Mouse (Mus musculus): ENCODE measurements at regions not wholly inside any gene's neighbourhood (a gene's known extent, or its start where the extent isn't known, plus 50 kb on each side); places are given as distances from the start of the nearest gene placed in this dataset.

DNA sequence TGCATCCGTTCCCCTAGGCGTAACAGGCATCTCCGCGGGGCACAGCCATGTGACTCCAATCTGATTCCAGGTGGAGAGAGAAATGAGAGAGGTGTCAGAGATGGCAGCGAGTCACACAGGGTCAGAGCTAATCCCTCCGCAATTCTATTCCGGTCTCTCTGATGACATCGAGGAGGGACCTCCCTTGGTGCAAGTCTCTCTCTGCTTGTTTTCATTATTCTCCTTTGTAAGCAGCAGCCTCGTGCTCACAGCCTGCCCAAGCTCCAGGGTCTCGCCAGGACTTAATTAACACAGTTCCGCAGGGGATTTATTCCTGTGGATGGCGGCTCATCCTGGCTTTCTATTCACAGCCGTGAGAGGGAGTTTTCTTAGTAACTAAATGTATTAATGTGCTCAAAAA, 134.1 kb upstream of the Igsf21 start:
- H3K27ac ChIP-seq (ENCODE audit: low read depth, low read length) = no peak overlapping the region
- H3K4me3 ChIP-seq (ENCODE audit: low read depth, low read length) = no peak overlapping the region
- H3K4me2 ChIP-seq (ENCODE audit: low read depth) = peak overlapping the region; percentile 25
- ATAC-seq (peak; percentile 79), DNase-seq (peak; percentile 66)
- no peaks in the 10 kb centered on the region for H3K9me3 ChIP-seq (ENCODE audit: low read length)
- no peaks in the 10 kb centered on the region for H3K27me3 ChIP-seq (ENCODE audit: insufficient read depth, low read length)
- TF ChIP-seq CTCF (IDR thresholded peaks at IDR 0.05; ENCODE audit: low read depth) = no peak; the same call in none of the 2 replicates
- no peak overlapping the region for H3K9ac ChIP-seq
- no peaks in the 10 kb centered on the region for H3K4me1 ChIP-seq (ENCODE audit: insufficient read depth)
- 1% methylated on average over 13 of the region's 13 CpGs for WGBS
- H3K36me3 ChIP-seq (ENCODE audit: insufficient read depth) = no peaks in the 10 kb centered on the region

DNA sequence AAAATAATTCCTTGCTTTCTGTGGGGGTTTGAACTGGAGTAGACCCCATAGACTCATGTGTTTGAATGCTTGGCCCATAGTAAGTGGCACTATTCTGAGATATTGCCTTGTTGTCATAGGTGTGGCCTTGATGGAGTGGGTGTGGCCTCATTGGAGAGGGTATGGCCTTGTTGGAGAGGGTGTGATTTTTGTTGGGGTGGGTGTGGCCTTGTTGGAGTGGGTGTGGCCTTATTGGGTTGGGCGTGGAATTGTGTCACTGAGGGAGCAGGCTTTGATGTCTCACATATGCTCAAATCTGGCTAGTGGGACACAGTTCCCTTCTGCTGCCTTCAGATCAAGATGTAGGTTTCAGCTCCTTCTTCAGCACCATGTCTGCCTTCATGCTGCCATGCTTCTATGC, 131.4 kb upstream of the Igsf21 start:
- H3K4me1 ChIP-seq (ENCODE audit: insufficient read depth) = no peaks in the 10 kb centered on the region
- WGBS = 81% methylated on average over 1 of the region's 1 CpGs
- ATAC-seq = no peak

DNA sequence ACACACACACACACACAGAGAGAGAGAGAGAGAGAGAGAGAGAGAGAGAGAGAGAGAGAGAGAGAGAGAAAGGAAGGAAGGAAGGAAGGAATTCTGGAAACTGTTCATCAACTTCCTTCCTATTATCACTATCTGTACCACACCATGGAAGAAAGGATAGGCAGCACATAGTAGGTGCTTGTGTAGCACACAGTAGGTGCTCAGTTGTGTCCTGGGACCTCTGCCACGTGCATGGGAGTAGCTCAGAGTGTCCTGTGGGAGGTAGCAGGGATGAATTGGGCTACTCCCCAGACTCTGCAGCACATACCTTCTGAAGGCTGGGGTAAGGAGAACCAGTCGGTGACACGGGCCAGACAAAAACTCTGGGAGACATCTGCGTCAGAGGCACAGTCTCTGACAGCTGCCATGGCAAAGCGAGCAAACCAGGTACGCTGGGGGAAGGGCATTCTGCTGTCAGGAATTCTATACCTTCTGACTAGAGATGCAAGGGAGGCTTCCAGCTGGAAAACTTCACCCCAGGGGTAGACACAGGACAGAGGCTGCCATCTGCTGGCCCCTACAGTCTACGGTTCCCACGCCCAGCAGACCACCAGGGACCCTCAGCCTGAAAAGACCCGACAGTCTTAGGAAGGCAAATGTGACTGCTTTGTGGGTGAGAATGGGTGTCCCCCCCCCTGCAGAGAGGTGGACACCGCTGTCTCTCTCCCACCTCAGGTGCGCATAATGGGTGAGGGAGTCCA, 126.2 kb upstream of the Igsf21 start:
- H3K27me3 ChIP-seq (ENCODE audit: insufficient read depth, low read length) = no peaks in the 10 kb centered on the region
- no peaks in the 10 kb centered on the region for H3K4me1 ChIP-seq (ENCODE audit: insufficient read depth)
- H3K4me2 ChIP-seq (ENCODE audit: low read depth) = no peak overlapping the region
- H3K36me3 ChIP-seq (ENCODE audit: insufficient read depth) = no peaks in the 10 kb centered on the region
- no peak overlapping the region for H3K4me3 ChIP-seq (ENCODE audit: low read depth, low read length)
- H3K27ac ChIP-seq (ENCODE audit: low read depth, low read length) = no peak overlapping the region
- no peak overlapping the region for H3K9ac ChIP-seq
- peak; percentile 68 for TF ChIP-seq CTCF (IDR thresholded peaks at IDR 0.05; ENCODE audit: low read depth)
- H3K9me3 ChIP-seq (ENCODE audit: low read length) = no peaks in the 10 kb centered on the region
- 34% methylated on average over 11 of the region's 11 CpGs for WGBS
- DNase-seq (peak; percentile 46), ATAC-seq (peak; percentile 27; the same call in 1 of the 2 replicates)

More for the DNA sequence above, 131.4 kb upstream of the Igsf21 start:
- Histone ChIP-seq H3K4me3 (ENCODE audit: low read depth, low read length) (no peak overlapping the region), H3K36me3 (ENCODE audit: insufficient read depth) (no peaks in the 10 kb centered on the region), H3K9ac (no peak overlapping the region), H3K27me3 (ENCODE audit: insufficient read depth, low read length) (no peaks in the 10 kb centered on the region), H3K27ac (ENCODE audit: low read depth, low read length) (no peak overlapping the region), H3K4me2 (ENCODE audit: low read depth) (no peak overlapping the region), H3K9me3 (ENCODE audit: low read length) (no peaks in the 10 kb centered on the region)
- no peak for TF ChIP-seq CTCF (IDR thresholded peaks at IDR 0.05; ENCODE audit: low read depth)
- DNase-seq = no peak

DNA sequence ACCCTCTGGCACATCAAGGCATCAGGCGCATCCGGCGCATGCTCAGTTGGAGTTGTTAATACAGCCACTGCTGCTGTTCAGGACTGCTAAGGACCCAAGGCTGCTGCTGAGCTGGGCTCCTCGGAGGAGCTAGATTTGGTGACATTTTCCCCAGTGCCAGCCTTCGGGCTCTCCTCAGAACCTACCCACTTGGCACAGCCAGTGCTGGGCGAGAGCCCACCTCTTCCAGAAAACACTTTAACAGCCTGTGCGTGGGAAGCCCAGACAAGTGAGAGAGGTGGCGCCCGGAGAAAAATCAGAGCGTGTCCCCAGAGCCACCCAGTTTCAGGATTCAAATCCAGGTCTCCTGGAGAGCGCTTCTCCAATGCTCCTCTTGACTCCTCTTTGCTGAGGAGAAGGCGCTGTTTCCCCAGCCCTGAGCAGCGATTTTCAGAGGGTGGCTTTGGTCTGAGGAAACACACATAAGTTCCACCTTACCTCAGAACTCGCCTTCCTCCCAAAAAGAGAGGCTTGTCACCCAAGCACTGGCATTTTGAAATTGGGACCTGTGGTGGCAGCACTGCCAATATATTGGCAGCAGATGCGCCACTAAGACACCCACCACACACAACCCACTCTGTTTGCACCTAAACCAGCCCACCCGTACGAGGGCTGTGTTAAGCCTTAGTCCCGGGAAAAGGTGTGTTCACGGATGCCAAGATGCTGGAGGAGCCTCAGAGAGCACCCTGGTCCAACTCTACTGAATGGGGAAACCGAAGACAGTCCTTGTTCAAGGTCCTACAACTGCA, 125.0 kb upstream of the Igsf21 start:
- no peaks in the 10 kb centered on the region for H3K36me3 ChIP-seq (ENCODE audit: insufficient read depth)
- H3K4me2 ChIP-seq (ENCODE audit: low read depth) = no peak overlapping the region
- no peaks in the 10 kb centered on the region for H3K27me3 ChIP-seq (ENCODE audit: insufficient read depth, low read length)
- no peak overlapping the region for H3K4me3 ChIP-seq (ENCODE audit: low read depth, low read length)
- H3K4me1 ChIP-seq (ENCODE audit: insufficient read depth) = no peaks in the 10 kb centered on the region
- no peak for TF ChIP-seq CTCF (IDR thresholded peaks at IDR 0.05; ENCODE audit: low read depth)
- 77% methylated on average over 20 of the region's 20 CpGs for WGBS
- DNase-seq (no peak), ATAC-seq (no peak)
- no peak overlapping the region for H3K9ac ChIP-seq
- no peaks in the 10 kb centered on the region for H3K9me3 ChIP-seq (ENCODE audit: low read length)
- H3K27ac ChIP-seq (ENCODE audit: low read depth, low read length) = no peak overlapping the region

DNA sequence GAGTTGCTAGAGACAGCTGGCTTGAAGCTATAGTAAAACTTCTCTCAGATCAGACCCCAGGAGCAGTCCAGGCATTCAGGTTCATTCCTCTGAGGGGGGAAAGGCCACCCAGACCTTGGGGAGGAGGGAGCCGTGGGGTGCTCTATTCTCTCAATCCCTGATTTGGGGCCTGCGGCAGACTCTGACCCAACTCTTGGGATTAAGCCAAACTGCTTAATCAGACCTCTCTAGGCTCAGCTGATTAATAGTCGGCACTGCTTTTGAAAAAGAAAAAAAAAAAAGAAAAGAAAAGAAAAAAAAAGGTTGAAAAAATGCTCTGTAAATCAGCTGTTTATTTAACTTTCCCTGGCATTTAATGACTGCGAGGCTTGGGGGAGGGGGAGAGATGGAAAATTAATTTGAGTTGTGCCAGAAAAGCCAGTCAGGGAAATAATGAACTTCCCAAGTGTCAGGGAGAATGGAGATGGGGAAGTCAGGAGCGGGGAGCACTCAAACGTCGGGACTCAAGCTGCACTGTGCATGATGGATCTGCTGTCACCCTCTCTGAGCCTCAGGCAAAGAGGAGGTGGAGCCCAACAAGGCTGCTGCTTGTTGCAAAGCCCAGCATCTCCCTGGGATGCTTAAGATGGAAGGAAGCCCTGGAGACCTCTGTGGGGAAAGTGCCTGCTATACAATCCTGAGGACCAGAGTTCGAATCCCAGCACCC, 120.5 kb upstream of the Igsf21 start:
- Histone ChIP-seq H3K27me3 (ENCODE audit: insufficient read depth, low read length) (no peaks in the 10 kb centered on the region), H3K4me2 (ENCODE audit: low read depth) (no peak overlapping the region), H3K9ac (no peak overlapping the region), H3K9me3 (ENCODE audit: low read length) (no peaks in the 10 kb centered on the region), H3K36me3 (ENCODE audit: insufficient read depth) (no peaks in the 10 kb centered on the region), H3K4me3 (ENCODE audit: low read depth, low read length) (no peak overlapping the region), H3K4me1 (ENCODE audit: insufficient read depth) (no peaks in the 10 kb centered on the region), H3K27ac (ENCODE audit: low read depth, low read length) (peak overlapping the region; percentile 15; the same call in 1 of the 2 replicates)
- TF ChIP-seq CTCF (IDR thresholded peaks at IDR 0.05; ENCODE audit: low read depth) = no peak
- WGBS = 17% methylated on average over 8 of the region's 8 CpGs
- ATAC-seq (peak; percentile 25; the same call in 1 of the 2 replicates), DNase-seq (peak; percentile 52)

DNA sequence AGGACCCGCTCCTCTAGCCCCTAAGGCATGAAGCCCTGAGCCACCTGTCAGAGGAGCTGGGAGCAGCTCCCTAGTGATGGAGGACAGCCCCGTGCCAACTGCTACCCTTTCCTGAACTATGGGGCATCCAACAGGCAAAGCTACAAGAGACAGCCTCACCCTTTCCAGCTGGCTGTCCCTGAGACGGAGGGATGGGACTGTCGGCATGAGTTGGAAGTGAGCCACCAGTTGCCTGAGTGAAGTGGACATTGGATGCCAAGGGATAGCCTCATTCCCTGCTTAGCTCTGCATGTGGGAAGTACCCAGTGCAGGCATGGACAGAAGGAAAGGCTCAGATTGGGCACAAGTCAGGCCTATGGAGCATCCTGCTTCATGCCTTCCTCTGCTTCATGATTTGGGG, 112.3 kb upstream of the Igsf21 start:
- Histone ChIP-seq H3K9ac (no peak overlapping the region), H3K27ac (ENCODE audit: low read depth, low read length) (no peak overlapping the region), H3K36me3 (ENCODE audit: insufficient read depth) (no peaks in the 10 kb centered on the region), H3K4me2 (ENCODE audit: low read depth) (no peak overlapping the region), H3K4me3 (ENCODE audit: low read depth, low read length) (no peak overlapping the region), H3K9me3 (ENCODE audit: low read length) (no peaks in the 10 kb centered on the region), H3K4me1 (ENCODE audit: insufficient read depth) (peaks cover 5% of the 10 kb centered on the region), H3K27me3 (ENCODE audit: insufficient read depth, low read length) (no peaks in the 10 kb centered on the region)
- DNase-seq (no peak), ATAC-seq (no peak)
- TF ChIP-seq CTCF (IDR thresholded peaks at IDR 0.05; ENCODE audit: low read depth) = no peak
- WGBS = 75% methylated on average over 4 of the region's 4 CpGs

Measured in forebrain, postnatal 0 days (tissue).